Mouse (Mus musculus) thymus, postnatal 36 days (tissue): ENCODE measurements at regions not wholly inside any gene's neighbourhood (a gene's known extent, or its start where the extent isn't known, plus 50 kb on each side); places are given as distances from the start of the nearest gene placed in this dataset.
A peak's percentile ranks its signal among the peaks of the same experiment; 100 is the strongest.

Experiments used
- DNase-seq, 2 experiments: peaks; one replicate each; pipeline ENCODE4 v3.0.0; 2022; ENCODE audit warnings: mixed read lengths in 2 of 2

DNA sequence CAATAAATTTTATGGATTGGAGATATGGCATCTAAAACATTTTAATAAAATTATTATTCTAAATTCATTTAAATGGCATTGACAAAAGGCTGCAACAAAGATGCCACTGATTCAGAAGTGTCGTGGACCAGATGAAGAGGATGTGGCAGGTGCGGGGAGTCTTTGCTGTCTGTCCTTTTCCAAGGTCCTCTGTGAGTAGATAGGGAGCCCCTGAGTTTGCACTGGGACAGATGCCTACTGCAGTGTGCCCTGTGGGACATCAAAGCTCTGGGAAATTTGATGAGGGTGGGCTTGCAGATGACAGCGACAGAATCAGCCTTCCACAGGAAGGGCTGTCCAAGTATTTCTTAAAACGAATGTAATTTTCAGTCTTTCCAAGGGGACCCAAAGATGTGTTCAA is 541.2 kb downstream of the Bcl11a start:
- no peak for DNase-seq

DNA sequence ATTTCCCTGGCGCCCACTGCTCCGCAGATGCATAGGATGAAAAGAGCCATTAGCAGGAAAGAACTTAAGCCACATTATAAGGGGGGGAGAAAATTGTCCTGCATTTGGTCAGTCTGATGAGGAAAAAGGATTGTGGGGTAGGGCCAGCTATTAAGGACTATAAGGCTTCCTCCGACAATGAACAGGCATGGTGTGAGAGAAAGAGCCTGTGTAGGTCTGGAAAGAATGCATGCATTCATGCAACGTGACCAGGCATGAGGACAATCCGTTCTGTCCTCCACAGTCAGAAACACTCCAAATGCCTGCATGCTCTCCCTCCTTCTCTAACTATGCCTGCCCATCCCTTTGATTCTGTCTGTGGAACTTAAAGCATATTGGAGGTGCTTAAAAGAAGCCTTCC is 550.8 kb downstream of the Bcl11a start:
- no peak for DNase-seq

DNA sequence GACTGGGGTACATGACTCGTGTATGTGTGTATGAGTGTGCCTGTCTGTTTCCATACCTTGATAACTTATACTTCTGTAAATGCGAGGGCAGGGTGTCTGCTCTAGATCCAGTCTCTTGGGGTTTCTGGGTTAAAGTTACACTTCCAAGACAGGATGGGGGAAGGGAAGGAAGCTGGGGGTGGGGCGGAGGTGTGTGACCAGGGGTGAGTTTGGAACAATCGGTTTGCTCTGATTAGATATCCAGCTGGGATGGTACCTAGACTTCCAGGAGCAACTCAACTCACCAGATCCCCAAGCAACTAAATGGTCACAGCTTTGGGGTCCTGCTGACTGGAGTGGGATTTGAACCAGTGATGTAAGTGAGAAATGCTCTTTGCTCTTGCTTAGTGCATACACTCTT is 551.6 kb downstream of the Bcl11a start:
- no peak for DNase-seq

DNA sequence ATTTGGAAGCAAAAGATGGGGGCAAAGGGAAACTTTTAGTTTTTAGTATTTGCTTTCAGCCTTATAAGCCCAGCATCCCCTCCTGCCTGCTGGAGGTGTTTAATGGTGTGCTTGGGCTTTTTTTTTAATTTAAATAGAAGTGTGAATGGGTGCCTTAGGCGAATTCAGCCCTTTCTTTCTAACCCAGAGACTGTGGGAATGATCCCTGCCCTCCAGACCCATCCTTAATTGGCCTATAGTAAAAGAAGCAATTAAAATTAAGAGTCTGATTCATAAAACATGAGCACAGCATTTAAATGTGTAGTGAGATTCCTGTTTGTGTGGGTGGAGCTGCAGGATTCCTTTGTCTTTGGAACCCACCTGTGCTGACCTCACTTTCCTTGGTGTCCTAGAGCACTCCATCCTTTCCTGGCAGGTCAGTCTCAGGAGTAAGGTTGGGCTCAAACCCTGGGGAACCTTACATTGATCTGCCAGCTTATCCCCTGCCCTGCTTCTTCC is 552.6 kb downstream of the Bcl11a start:
- no peak for DNase-seq

- no peak for DNase-seq
These were observed 553.8 kb downstream of the Bcl11a start for GRCm38 (mm10) chr11:24631651-24632050.

- no peak for DNase-seq
These were observed 558.9 kb downstream of the Bcl11a start for GRCm38 (mm10) chr11:24636716-24637115.

DNA sequence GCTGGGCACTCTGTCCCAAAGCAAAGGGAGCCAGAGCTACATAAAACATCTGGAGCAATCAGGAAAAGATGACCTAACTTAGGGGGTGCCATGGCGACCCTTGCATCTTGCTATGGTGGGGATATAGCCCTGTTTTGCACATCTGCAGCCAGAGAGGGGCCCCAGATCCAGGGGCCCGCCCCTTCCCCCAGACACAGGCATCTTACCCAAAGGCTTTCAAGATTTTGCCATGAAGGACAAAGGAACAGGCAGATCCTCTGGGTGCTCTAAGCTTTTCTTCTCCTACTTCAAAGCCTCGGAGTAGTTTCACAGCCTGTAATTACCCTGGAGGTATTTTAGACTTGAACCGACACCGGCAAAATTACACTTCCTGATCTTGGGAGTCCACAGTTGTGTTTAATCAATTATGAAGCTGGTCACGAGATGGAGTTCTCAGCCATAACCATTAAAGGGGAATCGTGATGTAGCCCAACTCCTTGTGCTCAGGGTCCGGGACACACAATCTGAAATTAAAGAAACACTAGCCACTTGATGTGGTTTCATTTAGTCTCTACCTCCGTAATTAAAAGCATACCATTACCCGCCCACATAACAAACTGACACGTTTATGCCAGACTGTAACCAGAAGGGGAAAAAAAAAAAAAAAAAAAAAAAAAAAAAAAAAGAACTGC is 565.7 kb downstream of the Bcl11a start:
- DNase-seq, result no peak

GRCm38 (mm10) chr11:24652852-24653251 is 575.0 kb downstream of the Bcl11a start:
- no peak for DNase-seq

- DNase-seq, result no peak
These were observed 586.2 kb downstream of the Bcl11a start for GRCm38 (mm10) chr11:24664082-24664481.

DNA sequence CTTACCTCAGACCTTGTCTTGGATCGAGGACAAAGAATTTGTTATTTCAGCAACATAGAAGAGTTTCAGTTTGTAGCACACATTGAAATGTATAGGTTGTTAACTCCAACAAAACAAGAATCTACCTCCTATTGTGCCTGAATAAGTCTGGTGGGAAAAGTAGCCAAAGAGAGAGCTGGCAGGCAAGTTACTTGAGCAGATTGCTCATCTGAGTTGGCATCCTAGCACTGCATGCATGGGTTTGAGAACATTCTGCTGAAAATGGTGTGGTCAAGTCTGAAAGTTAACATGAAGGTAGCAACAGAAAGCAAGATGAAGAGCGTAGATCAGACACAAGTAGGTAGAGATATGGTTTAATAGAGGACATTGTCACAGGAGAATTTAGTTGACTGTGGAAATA is 587.5 kb downstream of the Bcl11a start:
- DNase-seq, result no peak

- no peak for DNase-seq
These were observed 593.8 kb downstream of the Bcl11a start for GRCm38 (mm10) chr11:24671662-24672061.

DNA sequence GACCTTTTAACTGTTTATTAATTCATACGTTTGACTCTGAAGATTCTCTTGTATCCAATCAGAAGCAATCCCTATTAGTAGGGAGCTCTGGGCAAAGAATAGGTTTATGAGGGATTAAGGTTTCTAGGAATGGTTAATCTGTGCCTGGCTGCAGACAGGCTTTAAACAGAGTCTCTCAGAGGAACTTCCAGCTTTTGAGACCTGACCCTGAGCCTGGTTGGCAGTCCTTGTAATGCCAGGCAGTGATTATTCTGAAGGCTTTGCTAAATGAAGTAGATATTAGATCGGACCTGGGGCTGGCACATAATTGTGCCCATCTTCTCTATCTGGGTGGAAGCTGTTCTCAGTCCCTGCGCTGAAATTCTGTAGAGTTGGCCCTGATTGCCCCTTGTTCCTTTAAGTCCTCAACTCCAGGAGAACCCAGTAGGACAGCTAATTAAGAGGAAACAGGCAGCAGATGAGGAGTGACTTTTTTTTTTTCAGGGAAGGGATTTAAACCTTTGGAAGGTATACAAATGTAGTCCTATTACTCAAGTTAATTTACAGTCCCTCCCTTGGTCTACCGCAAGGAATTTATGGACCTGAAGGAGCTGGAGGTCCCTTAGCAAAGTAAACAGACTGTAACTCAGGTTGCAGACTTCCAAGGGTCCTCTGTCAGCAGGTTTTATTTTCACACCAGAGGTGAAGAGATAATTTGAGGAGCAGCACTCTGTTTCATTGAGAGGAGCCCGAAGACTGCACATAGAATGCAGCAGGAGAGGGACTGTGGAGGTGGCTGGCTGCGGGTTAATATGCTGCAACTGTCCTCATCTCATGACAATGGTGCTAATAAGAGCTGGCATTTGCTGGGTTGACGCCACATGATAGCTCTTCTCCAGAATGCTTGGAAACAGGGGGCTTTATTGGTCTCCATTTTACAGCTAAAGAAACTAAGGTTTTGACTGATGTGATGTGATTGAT is 595.7 kb downstream of the Bcl11a start:
- no peak for DNase-seq

DNA sequence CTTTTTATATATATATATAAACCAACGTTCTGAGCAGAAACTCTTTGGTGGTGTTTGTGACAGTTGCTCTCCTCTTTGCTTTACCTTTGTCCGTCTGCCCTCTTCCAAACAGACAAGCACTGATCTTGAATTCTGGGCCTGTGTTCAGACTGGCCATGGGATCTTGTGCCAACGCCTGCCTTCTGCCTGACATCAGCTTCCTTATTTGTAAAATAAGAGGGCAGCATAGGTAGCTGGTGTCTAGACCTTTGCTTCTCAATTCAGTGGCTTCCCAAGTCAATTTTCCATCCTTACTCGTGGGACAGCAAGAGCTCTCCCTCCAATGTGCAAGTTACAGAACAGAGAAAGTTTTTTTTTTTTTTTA is 596.3 kb downstream of the Bcl11a start:
- no peak for DNase-seq

- DNase-seq, result no peak
These were observed 599.2 kb downstream of the Bcl11a start for GRCm38 (mm10) chr11:24677016-24677415.

- no peak for DNase-seq
These were observed 601.7 kb downstream of the Bcl11a start for GRCm38 (mm10) chr11:24679581-24679980.

GRCm38 (mm10) chr11:24682423-24682822 is 604.6 kb downstream of the Bcl11a start:
- DNase-seq, result no peak

DNA sequence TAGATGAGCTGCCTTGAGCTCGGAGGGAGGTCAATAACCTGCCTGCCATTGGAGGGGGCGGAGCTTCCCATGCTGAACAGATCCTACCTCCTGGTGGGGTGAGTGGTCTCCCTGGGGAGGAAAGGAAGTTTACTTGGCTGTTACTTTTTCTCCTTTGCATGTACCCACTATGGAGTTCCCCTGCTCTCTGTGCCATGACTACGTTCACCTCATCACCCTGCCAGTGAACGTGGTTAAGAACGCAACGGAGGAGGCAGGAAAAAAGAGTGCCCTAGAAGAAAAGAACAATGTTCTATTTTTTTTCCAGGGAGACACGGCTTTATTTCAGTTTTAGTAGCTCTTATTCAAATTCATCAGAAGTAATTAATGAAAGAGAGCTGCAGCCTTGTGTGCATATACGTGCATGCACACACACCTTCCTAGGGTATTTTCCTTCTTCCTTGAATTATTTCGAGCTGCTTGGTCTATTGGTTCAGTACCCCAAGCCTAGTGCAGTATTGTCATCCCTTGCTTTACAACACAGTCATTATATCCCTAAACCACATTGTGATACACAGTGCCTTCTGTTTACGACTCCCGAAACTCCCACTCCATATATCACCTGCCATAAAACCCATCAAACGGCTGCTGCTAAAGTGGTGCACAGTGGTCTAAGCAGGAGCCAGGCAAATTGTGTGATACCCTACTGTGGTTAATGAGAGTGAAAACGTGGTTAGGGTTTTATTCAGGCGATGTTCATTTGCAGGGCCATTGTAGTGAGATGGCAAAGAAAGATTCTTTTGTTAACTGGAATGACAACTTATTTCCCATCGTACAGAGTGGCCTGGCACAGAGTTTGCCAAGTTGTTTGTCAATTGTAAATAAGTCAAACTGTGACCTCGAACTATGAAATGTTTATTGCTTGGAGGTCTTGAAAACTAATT is 608.0 kb downstream of the Bcl11a start:
- DNase-seq, result no peak

DNA sequence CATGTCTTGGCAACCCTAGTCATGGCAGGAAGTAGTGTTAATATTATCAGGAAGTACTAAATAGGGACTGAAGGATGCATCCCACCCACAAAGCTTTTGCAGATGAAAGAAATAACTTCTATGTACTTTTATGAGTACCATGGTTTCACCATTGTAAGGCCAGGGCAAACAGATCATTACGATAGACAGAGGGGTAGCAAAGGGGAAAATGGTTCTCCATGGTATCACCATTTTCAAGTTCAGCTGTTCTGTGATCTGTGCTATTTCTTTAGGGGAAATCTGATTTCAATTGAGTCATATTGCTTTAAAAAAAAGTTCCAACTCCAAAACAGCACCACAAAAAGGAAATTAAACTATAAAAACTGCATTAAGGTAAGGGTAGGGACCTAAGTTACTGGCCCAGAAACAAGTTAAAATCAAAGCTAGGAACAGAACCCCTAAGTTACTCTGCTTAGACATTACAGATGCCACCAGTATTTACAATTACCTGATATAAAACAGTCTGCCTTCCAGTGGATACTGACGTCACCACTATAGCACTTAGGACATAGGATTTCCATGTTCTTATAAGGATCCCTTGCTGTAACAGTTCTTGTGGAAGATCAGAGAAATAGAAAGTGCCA is 610.4 kb downstream of the Bcl11a start:
- DNase-seq, result no peak

DNA sequence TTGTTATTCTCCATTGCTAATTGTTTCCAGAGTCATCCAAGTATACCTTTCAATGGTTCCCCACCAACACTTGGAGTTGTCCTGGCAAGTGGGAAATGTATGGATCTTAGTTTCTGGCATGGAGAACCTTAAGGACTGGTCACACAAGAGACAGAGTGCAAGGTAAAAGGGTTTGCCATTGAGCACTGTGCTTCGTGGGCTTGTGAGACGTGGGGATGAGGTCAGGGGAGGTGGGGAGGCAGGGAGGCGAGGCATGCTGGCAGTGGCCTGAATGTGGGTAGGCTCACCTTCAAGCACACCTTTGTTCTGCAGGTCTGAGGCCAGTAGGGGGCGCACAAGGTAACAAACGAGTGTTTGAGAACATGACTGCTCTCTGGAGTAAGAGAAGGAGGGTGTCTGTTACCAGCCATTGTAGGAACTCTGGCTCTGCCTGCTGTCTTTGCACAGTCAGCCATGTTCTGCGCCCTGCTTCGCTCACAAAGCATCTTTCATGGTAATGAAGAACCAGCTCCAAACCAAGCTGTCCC is 612.0 kb downstream of the Bcl11a start:
- DNase-seq, result peak; percentile 25 to 33

- no peak for DNase-seq
These were observed 616.1 kb downstream of the Bcl11a start for GRCm38 (mm10) chr11:24693926-24694325.

- DNase-seq, result no peak
These were observed 617.3 kb downstream of the Bcl11a start for GRCm38 (mm10) chr11:24695010-24695720.
